Mouse (Mus musculus): Measurements from ENCODE around the gene Nck1. TPM values are rescaled to one million over a fixed set of nuclear protein-coding genes. Genes with fewer than 3 reads are reported as not detected.

The Nck1 gene
- total and polyA plus RNA-seq, 3 experiments, result 16.7 to 27.4 (median 25.2) TPM

Other genes starting within 250 kb of the Nck1 start
- gene Il20rb, start 59.3 kb downstream of the Nck1 start, total RNA-seq (2012; rRNA removed), result 0.42 and 1.0 TPM in 2 replicates
- gene Il20rb, start 59.3 kb downstream of the Nck1 start, total RNA-seq (2014; rRNA removed), result 1.2 and 1.3 TPM in 2 replicates
- 2.8 and 3.1 TPM in 2 replicates for gene Il20rb, start 59.3 kb downstream of the Nck1 start, polyA plus RNA-seq (2012; ENCODE audit: insufficient read length, low read depth)
- not detected in 2 replicates for gene Slc35g2, start 25.0 kb upstream of the Nck1 start, total RNA-seq (2012; rRNA removed)
- not detected in 2 replicates for gene Slc35g2, start 25.0 kb upstream of the Nck1 start, total RNA-seq (2014; rRNA removed)
- 0.74 TPM in 1 of 2 replicates, not detected in the other for gene Slc35g2, start 25.0 kb upstream of the Nck1 start, polyA plus RNA-seq (2012; ENCODE audit: insufficient read length, low read depth)
- gene Stag1, start 51.7 kb upstream of the Nck1 start, total RNA-seq (2012; rRNA removed), result 24.5 and 29.5 TPM in 2 replicates
- gene Stag1, start 51.7 kb upstream of the Nck1 start, total RNA-seq (2014; rRNA removed), result 33.7 and 37.4 TPM in 2 replicates
- 43.2 and 45.9 TPM in 2 replicates for gene Stag1, start 51.7 kb upstream of the Nck1 start, polyA plus RNA-seq (2012; ENCODE audit: insufficient read length, low read depth)